Mouse (Mus musculus) stomach, postnatal 0 days (tissue): ENCODE data around the gene Nacc1.

ENCODE experiments used
- CTCF ChIP-seq: IDR thresholded peaks from 2 replicates; pipeline ENCODE4 v1.5.1; 2016; ENCODE audit warnings: antibody characterized with exemption, low read depth, mild to moderate bottlenecking, moderate library complexity
- EP300 ChIP-seq: optimal IDR thresholded peaks from 2 replicates; pipeline ENCODE3; 2016; ENCODE audit warnings: antibody characterized with exemption

- TF ChIP-seq EP300 = no peak
- TF ChIP-seq CTCF = no peak
Measured at GRCm38 (mm10) chr8:84735597-84735996, 47.9 kb upstream of the Nacc1 start.
